Mouse (Mus musculus): ENCODE measurements around the gene Prkd2. TPM values are rescaled to one million over a fixed set of nuclear protein-coding genes. Genes with fewer than 3 reads are reported as not detected.

The Prkd2 gene
- total and polyA plus RNA-seq, 2 experiments from 2014 or later = 8.8 to 10.6 TPM

DNA sequence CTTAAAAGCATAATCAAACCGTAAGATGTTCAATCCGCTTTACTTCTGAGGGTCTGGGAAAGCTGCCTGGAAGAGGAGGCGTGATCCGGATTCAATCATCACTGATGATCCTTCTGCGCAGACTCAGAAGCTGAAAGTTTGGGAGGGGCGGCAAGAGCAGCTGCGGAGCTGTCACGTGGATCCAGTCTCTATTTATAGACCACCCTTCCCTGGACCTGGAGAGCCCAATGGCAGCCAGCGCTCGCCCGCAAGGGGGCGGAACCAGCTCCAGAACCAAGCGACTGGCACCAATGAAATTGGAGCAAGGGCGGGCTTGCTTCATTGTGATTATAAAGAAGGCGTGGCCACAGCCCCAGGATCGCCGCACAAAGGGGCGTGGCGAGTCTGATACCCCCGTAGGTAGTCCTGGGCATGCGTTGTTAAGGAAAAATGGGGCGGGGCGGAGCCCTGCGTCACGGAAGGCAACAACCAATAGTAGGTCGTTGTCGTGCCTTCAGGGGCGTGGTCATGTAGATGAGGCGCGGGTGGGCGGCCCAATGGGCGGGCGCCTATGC lies 32.1 kb downstream of the Prkd2 start:
- TF ChIP-seq CTCF (IDR thresholded peaks at IDR 0.05; ENCODE audit: low read depth) = peak; percentile 28
- no peak for TF ChIP-seq EP300 (IDR thresholded peaks at IDR 0.05; ENCODE audit: low read depth)
- ATAC-seq (ENCODE audit: insufficient read depth, low read depth) (peak; percentile 94), DNase-seq (ENCODE audit: low spot score) (peak; percentile 100)
- H3K4me3 ChIP-seq (ENCODE audit: low read depth, low read length) = peak overlapping the region; percentile 74
- H3K4me2 ChIP-seq (ENCODE audit: low read depth, low read length) = peak overlapping the region; percentile 95
- under 1% methylated on average over 33 of the region's 33 CpGs for WGBS
- H3K9ac ChIP-seq (replicated peaks; ENCODE audit: low read depth, low read length) = peak overlapping the region; percentile 75
- H3K9me3 ChIP-seq (replicated peaks; ENCODE audit: control insufficient read depth, low read length) = no peaks in the 10 kb centered on the region
- peaks cover 10% of the 10 kb centered on the region for H3K36me3 ChIP-seq (replicated peaks; ENCODE audit: control insufficient read depth, insufficient read depth, low read length)
- peaks cover 16% of the 10 kb centered on the region; the same call in 1 of the 2 replicates for H3K4me1 ChIP-seq (ENCODE audit: control insufficient read depth, insufficient read depth)
- peak overlapping the region; percentile 84 for H3K27ac ChIP-seq (ENCODE audit: low read depth)
- H3K27me3 ChIP-seq (ENCODE audit: control insufficient read depth, insufficient read depth, low read length) = no peaks in the 10 kb centered on the region

DNA sequence AGATGAGACGGTGACA lies 32.4 kb downstream of the Prkd2 start, which contains the start of gene Dact3:
Dact3 (plus strand) TSS at position 8 of the 16 bp plus-strand sequence.
- 0% methylated on average over 1 of the region's 1 CpGs for WGBS
- peak within 1 kb of the TSS; percentile 74 for H3K4me3 ChIP-seq (ENCODE audit: low read depth, low read length)
- H3K27me3 ChIP-seq (ENCODE audit: control insufficient read depth, insufficient read depth, low read length) = no peaks in the 10 kb centered on the region
- H3K27ac ChIP-seq (ENCODE audit: low read depth) = peak within 1 kb of the TSS; percentile 84
- peak within 1 kb of the TSS; percentile 75 for H3K9ac ChIP-seq (replicated peaks; ENCODE audit: low read depth, low read length)
- no peak for DNase-seq (ENCODE audit: low spot score)
- H3K36me3 ChIP-seq (replicated peaks; ENCODE audit: control insufficient read depth, insufficient read depth, low read length) = peaks cover 7% of the 10 kb centered on the region; the same call in 1 of the 2 replicates
- H3K4me1 ChIP-seq (ENCODE audit: control insufficient read depth, insufficient read depth) = peaks cover 19% of the 10 kb centered on the region; the same call in 1 of the 2 replicates
- H3K4me2 ChIP-seq (ENCODE audit: low read depth, low read length) = peak within 1 kb of the TSS; percentile 95
- no peaks in the 10 kb centered on the region for H3K9me3 ChIP-seq (replicated peaks; ENCODE audit: control insufficient read depth, low read length)
- TF ChIP-seq CTCF (IDR thresholded peaks at IDR 0.05; ENCODE audit: low read depth) (no peak), EP300 (IDR thresholded peaks at IDR 0.05; ENCODE audit: low read depth) (no peak)
- ATAC-seq (ENCODE audit: insufficient read depth, low read depth) = no peak

DNA sequence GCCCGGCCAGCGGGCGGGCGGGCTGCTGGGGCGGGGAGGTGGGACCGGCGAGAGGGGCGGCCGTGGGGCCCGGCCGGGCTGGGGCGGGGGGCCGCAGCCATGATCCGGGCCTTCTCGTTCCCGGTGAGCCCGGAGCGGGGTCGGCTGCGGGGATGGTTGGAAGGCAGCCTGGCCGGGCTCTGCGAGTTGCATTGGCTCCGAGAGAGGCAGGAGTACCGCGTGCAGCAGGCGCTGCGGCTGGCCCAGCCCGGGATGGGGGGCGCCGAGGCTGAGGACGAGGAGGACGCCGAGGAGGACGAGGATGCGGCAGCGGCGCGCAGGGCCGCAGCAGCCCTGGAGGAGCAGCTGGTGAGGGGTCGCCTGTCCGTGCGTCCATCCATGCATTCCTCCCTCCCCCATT lies 32.6 kb downstream of the Prkd2 start:
- peak overlapping the region; percentile 84 for H3K27ac ChIP-seq (ENCODE audit: low read depth)
- TF ChIP-seq EP300 (IDR thresholded peaks at IDR 0.05; ENCODE audit: low read depth) (no peak), CTCF (IDR thresholded peaks at IDR 0.05; ENCODE audit: low read depth) (no peak)
- H3K4me3 ChIP-seq (ENCODE audit: low read depth, low read length) = peak overlapping the region; percentile 74
- no peaks in the 10 kb centered on the region for H3K27me3 ChIP-seq (ENCODE audit: control insufficient read depth, insufficient read depth, low read length)
- peaks cover 20% of the 10 kb centered on the region; the same call in 1 of the 2 replicates for H3K4me1 ChIP-seq (ENCODE audit: control insufficient read depth, insufficient read depth)
- peak overlapping the region; percentile 95 for H3K4me2 ChIP-seq (ENCODE audit: low read depth, low read length)
- under 1% methylated on average over 30 of the region's 42 CpGs for WGBS
- H3K36me3 ChIP-seq (replicated peaks; ENCODE audit: control insufficient read depth, insufficient read depth, low read length) = peaks cover 7% of the 10 kb centered on the region; the same call in 1 of the 2 replicates
- H3K9ac ChIP-seq (replicated peaks; ENCODE audit: low read depth, low read length) = peak overlapping the region; percentile 75
- H3K9me3 ChIP-seq (replicated peaks; ENCODE audit: control insufficient read depth, low read length) = no peaks in the 10 kb centered on the region
- DNase-seq (ENCODE audit: low spot score) (no peak), ATAC-seq (ENCODE audit: insufficient read depth, low read depth) (peak; percentile 20)

DNA sequence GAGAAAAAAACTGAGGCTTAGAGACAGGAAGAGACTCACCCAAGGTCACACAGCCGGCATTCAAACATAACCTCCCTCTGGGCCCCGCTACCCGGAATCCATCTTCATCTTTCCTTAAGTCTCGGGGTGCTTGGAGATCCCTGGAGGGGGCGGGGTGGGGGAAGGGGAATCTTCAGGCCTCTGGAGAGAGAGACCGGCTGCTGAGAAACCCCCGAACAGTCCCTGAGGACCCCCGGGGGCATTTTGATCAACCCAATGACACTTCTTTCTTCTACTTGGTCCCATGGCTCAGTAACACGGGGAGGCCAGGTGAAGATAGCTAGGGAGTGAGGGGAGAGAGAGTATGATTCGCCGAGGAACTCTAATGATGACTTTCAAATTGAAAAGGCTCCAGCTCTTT lies 33.3 kb downstream of the Prkd2 start:
- WGBS = 4% methylated on average over 11 of the region's 11 CpGs
- Histone ChIP-seq H3K27ac (ENCODE audit: low read depth) (peak overlapping the region; percentile 84), H3K4me3 (ENCODE audit: low read depth, low read length) (peak overlapping the region; percentile 74), H3K9ac (replicated peaks; ENCODE audit: low read depth, low read length) (peak overlapping the region; percentile 75), H3K36me3 (replicated peaks; ENCODE audit: control insufficient read depth, insufficient read depth, low read length) (peaks cover 7% of the 10 kb centered on the region; the same call in 1 of the 2 replicates), H3K4me2 (ENCODE audit: low read depth, low read length) (peak overlapping the region; percentile 95), H3K4me1 (ENCODE audit: control insufficient read depth, insufficient read depth) (peaks cover 26% of the 10 kb centered on the region), H3K27me3 (ENCODE audit: control insufficient read depth, insufficient read depth, low read length) (no peaks in the 10 kb centered on the region), H3K9me3 (replicated peaks; ENCODE audit: control insufficient read depth, low read length) (no peaks in the 10 kb centered on the region)
- ATAC-seq (ENCODE audit: insufficient read depth, low read depth) (no peak), DNase-seq (ENCODE audit: low spot score) (no peak)
- no peak for TF ChIP-seq CTCF (IDR thresholded peaks at IDR 0.05; ENCODE audit: low read depth)
- no peak for TF ChIP-seq EP300 (IDR thresholded peaks at IDR 0.05; ENCODE audit: low read depth)

DNA sequence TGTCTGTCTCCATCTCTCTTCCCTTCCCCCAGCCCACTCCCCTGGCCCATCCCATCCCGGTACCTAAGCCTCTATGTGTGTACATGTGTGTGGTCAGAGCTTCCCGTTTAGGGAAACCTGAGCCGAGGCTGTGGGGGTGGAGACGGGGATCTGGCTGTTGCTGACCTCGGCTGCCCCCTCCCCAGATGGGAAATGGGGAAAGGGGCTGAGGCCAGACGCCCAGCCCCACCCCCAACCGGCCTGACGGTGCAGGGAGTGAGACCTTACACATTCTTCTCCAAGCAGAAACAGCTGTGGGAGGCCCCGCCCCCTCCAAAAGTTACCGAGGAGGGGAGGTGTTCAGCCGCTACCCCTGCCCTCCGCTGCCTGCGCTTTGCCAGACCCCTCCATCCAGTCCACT lies 33.9 kb downstream of the Prkd2 start:
- H3K36me3 ChIP-seq (replicated peaks; ENCODE audit: control insufficient read depth, insufficient read depth, low read length) = peaks cover 3% of the 10 kb centered on the region; the same call in 1 of the 2 replicates
- H3K9ac ChIP-seq (replicated peaks; ENCODE audit: low read depth, low read length) = peak overlapping the region; percentile 75
- no peak for ATAC-seq (ENCODE audit: insufficient read depth, low read depth)

DNA sequence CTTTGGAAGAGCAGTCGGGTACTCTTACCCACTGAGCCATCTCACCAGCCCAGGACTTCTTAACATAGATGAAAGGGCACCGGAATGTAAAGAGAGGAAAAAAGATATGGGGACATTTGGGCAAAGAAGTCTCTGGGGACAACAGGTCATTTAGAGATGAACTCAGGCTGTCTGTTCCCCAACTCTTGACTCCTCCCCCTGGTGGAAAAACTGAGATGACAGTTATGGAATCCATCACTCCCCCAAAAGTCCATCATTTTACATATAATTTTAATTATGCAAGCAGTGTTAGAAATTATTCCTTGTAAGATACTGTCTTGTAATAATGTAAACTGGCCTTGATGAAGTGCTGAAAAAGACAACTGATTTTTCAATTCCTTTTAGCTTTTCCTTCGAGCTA lies 35.0 kb downstream of the Prkd2 start:
- Histone ChIP-seq H3K9ac (replicated peaks; ENCODE audit: low read depth, low read length) (no peak overlapping the region), H3K4me3 (ENCODE audit: low read depth, low read length) (no peak overlapping the region), H3K4me2 (ENCODE audit: low read depth, low read length) (no peak overlapping the region), H3K27me3 (ENCODE audit: control insufficient read depth, insufficient read depth, low read length) (no peaks in the 10 kb centered on the region), H3K4me1 (ENCODE audit: control insufficient read depth, insufficient read depth) (peaks cover 29% of the 10 kb centered on the region), H3K9me3 (replicated peaks; ENCODE audit: control insufficient read depth, low read length) (no peaks in the 10 kb centered on the region), H3K36me3 (replicated peaks; ENCODE audit: control insufficient read depth, insufficient read depth, low read length) (no peaks in the 10 kb centered on the region), H3K27ac (ENCODE audit: low read depth) (no peak overlapping the region)
- TF ChIP-seq CTCF (IDR thresholded peaks at IDR 0.05; ENCODE audit: low read depth) (no peak), EP300 (IDR thresholded peaks at IDR 0.05; ENCODE audit: low read depth) (no peak)
- DNase-seq (ENCODE audit: low spot score) (no peak), ATAC-seq (ENCODE audit: insufficient read depth, low read depth) (no peak)
- 72% methylated on average over 3 of the region's 3 CpGs for WGBS

More for the DNA sequence above, 33.9 kb downstream of the Prkd2 start:
- Histone ChIP-seq H3K4me2 (ENCODE audit: low read depth, low read length) (peak overlapping the region; percentile 95), H3K4me1 (ENCODE audit: control insufficient read depth, insufficient read depth) (peaks cover 27% of the 10 kb centered on the region), H3K4me3 (ENCODE audit: low read depth, low read length) (peak overlapping the region; percentile 74), H3K27me3 (ENCODE audit: control insufficient read depth, insufficient read depth, low read length) (no peaks in the 10 kb centered on the region), H3K27ac (ENCODE audit: low read depth) (peak overlapping the region; percentile 84), H3K9me3 (replicated peaks; ENCODE audit: control insufficient read depth, low read length) (no peaks in the 10 kb centered on the region)
- no peak for DNase-seq (ENCODE audit: low spot score)
- TF ChIP-seq CTCF (IDR thresholded peaks at IDR 0.05; ENCODE audit: low read depth) (no peak), EP300 (IDR thresholded peaks at IDR 0.05; ENCODE audit: low read depth) (no peak)
- 11% methylated on average over 12 of the region's 13 CpGs for WGBS

Measured in heart, postnatal 0 days (tissue).